10 mouse cellular contexts compared by ENCODE assay signal in genomic region chr5:14645856-14646255, GRCm38 (mm10).
"Had no signal": no experiment of that assay in that cellular context is flagged by ENCODE, and none has a peak within 500 bp of the region (broad histone marks: within the 10 kb centered on the region; RNA-seq: fewer than 3 reads in every experiment).

No protein-coding gene starts in this region.

- H3K9me3 ChIP-seq: limb, embryonic 15.5 days; liver, embryonic 12.5 days; lung, embryonic 15.5 days; midbrain, embryonic 12.5 days had no signal

- H3K36me3 ChIP-seq: limb, embryonic 15.5 days; liver, embryonic 12.5 days; lung, embryonic 15.5 days; midbrain, embryonic 12.5 days had no signal

- H3K4me2 ChIP-seq: limb, embryonic 15.5 days; liver, embryonic 12.5 days; lung, embryonic 15.5 days; midbrain, embryonic 12.5 days had no signal

- ATAC-seq: liver, embryonic 12.5 days; midbrain, embryonic 16.5 days had no signal

- H3K27ac ChIP-seq: limb, embryonic 15.5 days; liver, embryonic 12.5 days; lung, embryonic 15.5 days; midbrain, embryonic 12.5 days had no signal

- DNase-seq: kidney, postnatal 25 days; layer of hippocampus, postnatal 36 days; lung, postnatal 14 days; right cerebral cortex, postnatal 14 days; thymus, postnatal 36 days had no signal

- H3K27me3 ChIP-seq: limb, embryonic 15.5 days; liver, embryonic 12.5 days; lung, embryonic 15.5 days; midbrain, embryonic 12.5 days had no signal

- H3K4me1 ChIP-seq: limb, embryonic 15.5 days; liver, embryonic 12.5 days; lung, embryonic 15.5 days; midbrain, embryonic 12.5 days had no signal

- H3K4me3 ChIP-seq: limb, embryonic 15.5 days; liver, embryonic 12.5 days; lung, embryonic 15.5 days; midbrain, embryonic 12.5 days had no signal

- H3K9ac ChIP-seq: limb, embryonic 15.5 days; liver, embryonic 12.5 days; lung, embryonic 15.5 days; midbrain, embryonic 12.5 days had no signal
